Mouse (Mus musculus) neural tube, embryonic 12.5 days (tissue): Measurements from ENCODE around the gene Stxbp1. TPM values are rescaled to one million over a fixed set of nuclear protein-coding genes. Genes with fewer than 3 reads are reported as not detected.

Source experiments
- ATAC-seq: fragments of 200-750 bp; cut with Nextera tagmentation; 2 replicates; pipeline ENCODE4 v1.8.0; 2017; ENCODE audit warnings: low read depth, mild to moderate bottlenecking, moderate TSS enrichment, moderate library complexity; ENCODE audit not compliant: low FRiP score
- H3K27ac ChIP-seq: fragments of 300-500 bp; sonication (generic); 2 replicates; pipeline ENCODE4 v1.5.1; 2016
- H3K27me3 ChIP-seq: fragments of 300-500 bp; sonication (generic); replicated peaks from 2 replicates; pipeline ENCODE4 v1.6.1; 2016; ENCODE audit warnings: mild to moderate bottlenecking
- H3K36me3 ChIP-seq: fragments of 300-500 bp; sonication (generic); 2 replicates; pipeline ENCODE4 v1.6.1; 2016; ENCODE audit warnings: mild to moderate bottlenecking
- H3K4me1 ChIP-seq: fragments of 300-500 bp; sonication (generic); 2 replicates; pipeline ENCODE4 v1.6.1; 2016
- H3K4me2 ChIP-seq: fragments of 300-500 bp; sonication (generic); replicated peaks from 2 replicates; pipeline ENCODE4 v1.6.1; 2016; ENCODE audit warnings: mild to moderate bottlenecking
- H3K4me3 ChIP-seq: fragments of 300-500 bp; sonication (generic); 2 replicates; pipeline ENCODE4 v1.5.1; 2016
- H3K9ac ChIP-seq: fragments of 300-500 bp; sonication (generic); 2 replicates; pipeline ENCODE4 v1.6.1; 2016; ENCODE audit warnings: mild to moderate bottlenecking
- H3K9me3 ChIP-seq: fragments of 300-500 bp; sonication (generic); 2 replicates; pipeline ENCODE4 v1.6.1; 2016; ENCODE audit warnings: mild to moderate bottlenecking
- WGBS: fragments of 180-500 bp; shearing (Covaris S2); methylation state at CpG from one replicate; pipeline ENCODE4 v1.1.7; 2016; 5-methylcytosine and 5-hydroxymethylcytosine counted together
- polyA plus RNA-seq: library from polyadenylated mRNA; unstranded; fragments of >200 nt; fragmentation: Nextera tagmentation; extraction: Ambion mirVana; gene quantifications from 2 replicates; pipeline ENCODE4 v1.2.1, GENCODE M21; 2016

Stxbp1 gene
- polyA plus RNA-seq, 1 experiment from 2014 or later = 130 TPM

- no peak overlapping the region for H3K27ac ChIP-seq
- H3K27me3 ChIP-seq = no peaks in the 10 kb centered on the region
- H3K4me1 ChIP-seq = no peaks in the 10 kb centered on the region
- ATAC-seq = no peak
- WGBS = 69% methylated on average over 10 of the region's 10 CpGs
- no peak overlapping the region for H3K4me3 ChIP-seq
- H3K4me2 ChIP-seq = no peak overlapping the region
- H3K36me3 ChIP-seq = peaks cover 89% of the 10 kb centered on the region
- no peaks in the 10 kb centered on the region for H3K9me3 ChIP-seq
- no peak overlapping the region for H3K9ac ChIP-seq
Observed at GRCm38 (mm10) chr2:32798251-32798962, 48.6 kb downstream of the Stxbp1 start.

GRCm38 (mm10) chr2:32795748-32796418 lies 51.2 kb downstream of the Stxbp1 start:
- H3K4me1 ChIP-seq = no peaks in the 10 kb centered on the region
- H3K4me3 ChIP-seq = no peak overlapping the region
- 83% methylated on average over 13 of the region's 13 CpGs for WGBS
- no peaks in the 10 kb centered on the region for H3K27me3 ChIP-seq
- no peak overlapping the region for H3K9ac ChIP-seq
- H3K9me3 ChIP-seq = no peaks in the 10 kb centered on the region
- no peak for ATAC-seq
- peaks cover 84% of the 10 kb centered on the region for H3K36me3 ChIP-seq
- no peak overlapping the region for H3K27ac ChIP-seq
- H3K4me2 ChIP-seq = no peak overlapping the region

GRCm38 (mm10) chr2:32791297-32791696 lies 55.7 kb downstream of the Stxbp1 start:
- Histone ChIP-seq H3K9ac (no peak overlapping the region), H3K4me2 (no peak overlapping the region), H3K9me3 (no peaks in the 10 kb centered on the region), H3K36me3 (peaks cover 55% of the 10 kb centered on the region), H3K4me1 (no peaks in the 10 kb centered on the region), H3K4me3 (no peak overlapping the region), H3K27me3 (no peaks in the 10 kb centered on the region), H3K27ac (no peak overlapping the region)
- no peak for ATAC-seq
- WGBS = 88% methylated on average over 6 of the region's 6 CpGs

- 68% methylated on average over 2 of the region's 2 CpGs for WGBS
- no peak overlapping the region for H3K4me3 ChIP-seq
- H3K9me3 ChIP-seq = no peaks in the 10 kb centered on the region
- H3K27ac ChIP-seq = no peak overlapping the region
- H3K36me3 ChIP-seq = peaks cover 30% of the 10 kb centered on the region
- H3K9ac ChIP-seq = no peak overlapping the region
- no peak overlapping the region for H3K4me2 ChIP-seq
- no peak for ATAC-seq
- no peaks in the 10 kb centered on the region for H3K27me3 ChIP-seq
- no peaks in the 10 kb centered on the region for H3K4me1 ChIP-seq
Observed at GRCm38 (mm10) chr2:32788581-32788980, 58.5 kb downstream of the Stxbp1 start.

GRCm38 (mm10) chr2:32787176-32787575 lies 59.9 kb downstream of the Stxbp1 start:
- ATAC-seq = no peak
- no peak overlapping the region for H3K4me3 ChIP-seq
- no peaks in the 10 kb centered on the region for H3K4me1 ChIP-seq
- H3K9me3 ChIP-seq = no peaks in the 10 kb centered on the region
- H3K27me3 ChIP-seq = no peaks in the 10 kb centered on the region
- 59% methylated on average over 6 of the region's 6 CpGs for WGBS
- H3K27ac ChIP-seq = no peak overlapping the region
- no peak overlapping the region for H3K9ac ChIP-seq
- H3K4me2 ChIP-seq = no peak overlapping the region
- peaks cover 17% of the 10 kb centered on the region for H3K36me3 ChIP-seq

GRCm38 (mm10) chr2:32784048-32784681 lies 62.9 kb downstream of the Stxbp1 start, which contains the start of gene Cfap157:
Cfap157 (minus strand) TSS chr2:32784428.
- no peaks in the 10 kb centered on the region for H3K4me1 ChIP-seq
- H3K9me3 ChIP-seq = no peaks in the 10 kb centered on the region
- peaks cover 6% of the 10 kb centered on the region; the same call in 1 of the 2 replicates for H3K36me3 ChIP-seq
- no peak within 1 kb of the TSS for H3K4me3 ChIP-seq
- no peak for ATAC-seq
- H3K27ac ChIP-seq = no peak within 1 kb of the TSS
- H3K27me3 ChIP-seq = no peaks in the 10 kb centered on the region
- 75% methylated on average over 4 of the region's 4 CpGs for WGBS
- H3K9ac ChIP-seq = no peak within 1 kb of the TSS
- H3K4me2 ChIP-seq = no peak within 1 kb of the TSS

- WGBS = 78% methylated on average over 6 of the region's 6 CpGs
- peaks cover under 1% of the 10 kb centered on the region; the same call in 1 of the 2 replicates for H3K4me1 ChIP-seq
- ATAC-seq = no peak
Observed at GRCm38 (mm10) chr2:32781710-32782109, 65.3 kb downstream of the Stxbp1 start.

GRCm38 (mm10) chr2:32779714-32780113 lies 67.3 kb downstream of the Stxbp1 start:
- no peak overlapping the region for H3K9ac ChIP-seq
- WGBS = 91% methylated on average over 6 of the region's 6 CpGs
- H3K4me3 ChIP-seq = no peak overlapping the region
- H3K9me3 ChIP-seq = no peaks in the 10 kb centered on the region
- H3K27ac ChIP-seq = no peak overlapping the region
- H3K4me1 ChIP-seq = peaks cover 14% of the 10 kb centered on the region
- no peak for ATAC-seq
- 0 out of 2 replicates have a peak, but pooled peaks cover 6% of the 10 kb centered on the region for H3K27me3 ChIP-seq
- no peaks in the 10 kb centered on the region for H3K36me3 ChIP-seq
- H3K4me2 ChIP-seq = no peak overlapping the region

More at GRCm38 (mm10) chr2:32781710-32782109, 65.3 kb downstream of the Stxbp1 start:
- Histone ChIP-seq H3K4me2 (no peak overlapping the region), H3K9me3 (no peaks in the 10 kb centered on the region), H3K4me3 (no peak overlapping the region), H3K36me3 (no peaks in the 10 kb centered on the region), H3K27me3 (0 out of 2 replicates have a peak, but pooled peaks cover 4% of the 10 kb centered on the region), H3K27ac (no peak overlapping the region), H3K9ac (no peak overlapping the region)

- Histone ChIP-seq H3K9me3 (no peaks in the 10 kb centered on the region), H3K36me3 (no peaks in the 10 kb centered on the region), H3K9ac (no peak overlapping the region), H3K27me3 (0 out of 2 replicates have a peak, but pooled peaks cover 6% of the 10 kb centered on the region), H3K4me1 (peaks cover 14% of the 10 kb centered on the region), H3K4me2 (no peak overlapping the region), H3K4me3 (no peak overlapping the region), H3K27ac (no peak overlapping the region)
- 20% methylated on average over 8 of the region's 8 CpGs for WGBS
- no peak for ATAC-seq
Observed at GRCm38 (mm10) chr2:32779131-32779530, 67.9 kb downstream of the Stxbp1 start.

GRCm38 (mm10) chr2:32778081-32778480 lies 69.0 kb downstream of the Stxbp1 start:
- H3K36me3 ChIP-seq = no peaks in the 10 kb centered on the region
- no peak overlapping the region for H3K9ac ChIP-seq
- 93% methylated on average over 6 of the region's 6 CpGs for WGBS

GRCm38 (mm10) chr2:32776192-32776591 lies 70.9 kb downstream of the Stxbp1 start:
- Histone ChIP-seq H3K4me2 (peak overlapping the region; percentile 69), H3K36me3 (no peaks in the 10 kb centered on the region), H3K27ac (no peak overlapping the region), H3K9me3 (no peaks in the 10 kb centered on the region), H3K27me3 (0 out of 2 replicates have a peak, but pooled peaks cover 6% of the 10 kb centered on the region), H3K4me3 (peak overlapping the region; percentile 60), H3K9ac (0 out of 2 replicates have a peak overlapping the region, but pooled peaks have one; percentile 36), H3K4me1 (peaks cover 18% of the 10 kb centered on the region)
- WGBS = 19% methylated on average over 22 of the region's 22 CpGs
- ATAC-seq = no peak

More at GRCm38 (mm10) chr2:32778081-32778480, 69.0 kb downstream of the Stxbp1 start:
- Histone ChIP-seq H3K4me1 (peaks cover 14% of the 10 kb centered on the region), H3K27me3 (0 out of 2 replicates have a peak, but pooled peaks cover 6% of the 10 kb centered on the region), H3K9me3 (no peaks in the 10 kb centered on the region), H3K4me3 (no peak overlapping the region), H3K4me2 (no peak overlapping the region), H3K27ac (no peak overlapping the region)
- ATAC-seq = no peak
